Mouse (Mus musculus) common myeloid progenitor, adult 5-6 weeks (primary cell): ENCODE measurements around the gene Fev. TPM values are rescaled to one million over a fixed set of nuclear protein-coding genes. Genes with fewer than 3 reads are reported as not detected.

Experiments used
- ATAC-seq: replicated peaks from 2 replicates; pipeline ENCODE4 v1.8.0; 2016; ENCODE audit warnings: low read depth, mild to moderate bottlenecking, moderate TSS enrichment, inconsistent platforms; ENCODE audit not compliant: poor library complexity, severe bottlenecking
- total RNA-seq: library from RNA; stranded (forward); fragments of 200-1000, 187-1606 nt; gene quantifications from 2 replicates; pipeline ENCODE4 v1.2.3, GENCODE M21; 2017

Fev gene
- total RNA-seq, 1 experiment from 2014 or later: not detected

GRCm38 (mm10) chr1:74843090-74843489 lies 42.1 kb downstream of the Fev start:
- ATAC-seq: no peak

GRCm38 (mm10) chr1:74833255-74833654 lies 52.0 kb downstream of the Fev start:
- ATAC-seq: no peak

Other genes starting within 250 kb of the Fev start
- gene Ttll4, start 223.7 kb downstream of the Fev start, total RNA-seq: 21.3 and 21.9 TPM in 2 replicates
- gene Cyp27a1, start 171.8 kb downstream of the Fev start, total RNA-seq: 2.7 and 2.8 TPM in 2 replicates
- not detected in 2 replicates for gene Prkag3, start 136.2 kb downstream of the Fev start, total RNA-seq
- gene Wnt6, start 113.5 kb downstream of the Fev start, total RNA-seq: not detected in 2 replicates
- gene Wnt10a, start 93.9 kb downstream of the Fev start, total RNA-seq: not detected in 2 replicates
- not detected in 2 replicates for gene Cdk5r2, start 30.5 kb downstream of the Fev start, total RNA-seq
- gene Cryba2, start 7.7 kb upstream of the Fev start, total RNA-seq: not detected in 2 replicates
- not detected in 2 replicates for gene Cfap65, start 50.2 kb upstream of the Fev start, total RNA-seq
- gene Ihh, start 66.3 kb upstream of the Fev start, total RNA-seq: not detected in 2 replicates
- 2.7 and 6.6 TPM in 2 replicates for gene Nhej1, start 239.8 kb upstream of the Fev start, total RNA-seq
- gene Slc23a3, start 248.5 kb upstream of the Fev start, total RNA-seq: not detected in 2 replicates